Mouse (Mus musculus): ENCODE results near the gene Nccrp1. TPM values are rescaled to one million over a fixed set of nuclear protein-coding genes. Genes with fewer than 3 reads are reported as not detected.

The Nccrp1 gene
- polyA plus RNA-seq, 1 experiment from 2014 or later: not detected

DNA sequence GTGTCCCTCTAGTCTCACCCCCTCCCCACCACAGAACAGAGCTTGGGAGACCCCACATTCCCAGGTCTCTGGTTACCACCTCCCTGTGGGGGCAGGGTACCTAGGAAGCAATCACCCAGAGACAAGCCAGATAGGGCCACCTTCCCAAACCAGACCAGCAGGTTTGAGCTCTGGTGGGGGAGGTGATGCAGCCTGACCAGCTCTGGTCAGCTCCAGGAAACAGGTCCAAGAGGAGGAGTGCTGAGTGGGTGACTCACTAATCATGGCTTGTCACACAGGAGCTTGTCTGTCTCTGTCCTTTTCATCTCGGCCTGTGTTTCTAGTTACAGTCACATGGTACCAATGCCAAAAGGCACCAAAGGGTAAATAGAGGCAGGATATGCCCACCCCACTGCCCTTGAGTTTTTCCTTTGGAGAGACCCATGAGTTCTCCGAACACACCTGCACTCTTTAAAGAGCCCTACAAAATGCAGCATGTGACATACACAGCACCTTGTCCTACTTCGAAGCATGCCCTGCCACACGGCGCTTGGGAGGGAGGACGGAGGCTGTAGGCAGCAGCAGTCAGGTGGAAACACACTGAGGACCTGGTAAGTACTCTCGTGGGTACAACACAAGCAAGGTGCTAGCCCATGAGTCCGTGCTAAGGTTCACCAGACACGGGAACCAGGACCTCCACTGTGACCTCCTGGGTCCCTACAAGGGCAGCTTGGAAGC lies 30.9 kb upstream of the Nccrp1 start:
- Histone ChIP-seq H3K9ac (0 out of 2 replicates have a peak overlapping the region, but pooled peaks have one; percentile 33), H3K36me3 (ENCODE audit: insufficient read depth) (0 out of 2 replicates have a peak, but pooled peaks cover 4% of the 10 kb centered on the region), H3K27me3 (ENCODE audit: insufficient read depth, low read length) (no peaks in the 10 kb centered on the region), H3K4me2 (peak overlapping the region; percentile 36; the same call in 1 of the 2 replicates), H3K4me1 (ENCODE audit: insufficient read depth) (peaks cover 30% of the 10 kb centered on the region), H3K9me3 (ENCODE audit: low read depth, low read length) (no peaks in the 10 kb centered on the region), H3K27ac (ENCODE audit: low read depth) (peak overlapping the region; percentile 93), H3K4me3 (ENCODE audit: low read depth, low read length) (no peak overlapping the region)
- 58% methylated on average over 9 of the region's 9 CpGs for WGBS
- ATAC-seq (ENCODE audit: insufficient read depth) (peak; percentile 73), DNase-seq (peak; percentile 72)
- no peak for TF ChIP-seq CTCF (IDR thresholded peaks at IDR 0.05; ENCODE audit: low read depth)

DNA sequence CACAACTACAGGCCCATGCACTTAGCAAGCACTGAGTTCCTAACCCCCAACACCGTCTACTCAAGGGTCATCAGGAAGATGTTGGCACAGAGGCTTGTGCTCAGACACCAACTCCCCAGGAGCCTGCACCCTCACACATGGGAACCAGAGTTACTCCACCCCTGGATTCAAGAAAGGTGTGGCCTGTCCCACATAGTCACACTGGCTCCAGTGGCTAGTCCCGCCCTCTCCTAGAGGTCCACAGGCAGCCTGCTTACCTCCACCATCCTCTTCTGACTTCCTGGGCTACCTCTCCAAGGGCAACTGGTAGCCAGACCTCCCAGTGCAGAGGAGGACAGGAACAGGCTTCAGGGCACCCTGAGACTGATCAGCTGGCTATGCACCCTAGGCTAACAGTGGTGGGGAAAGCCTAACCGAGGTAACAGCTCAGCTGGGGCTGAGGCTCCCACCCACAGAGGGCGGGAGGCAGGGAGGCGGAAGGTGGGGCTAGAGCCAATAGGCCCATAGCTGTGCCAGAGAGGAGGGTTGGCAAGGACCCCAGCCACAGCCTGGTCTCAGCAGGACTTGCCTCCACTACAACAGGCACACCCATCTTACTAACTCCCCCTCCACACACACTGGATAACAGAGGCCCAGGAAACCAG lies 29.3 kb upstream of the Nccrp1 start:
- H3K4me1 ChIP-seq (ENCODE audit: insufficient read depth): peaks cover 33% of the 10 kb centered on the region
- DNase-seq (peak; percentile 61), ATAC-seq (ENCODE audit: insufficient read depth) (peak; percentile 73)
- H3K9me3 ChIP-seq (ENCODE audit: low read depth, low read length): no peaks in the 10 kb centered on the region
- no peak overlapping the region for H3K4me3 ChIP-seq (ENCODE audit: low read depth, low read length)
- no peak for TF ChIP-seq CTCF (IDR thresholded peaks at IDR 0.05; ENCODE audit: low read depth)
- WGBS: 62% methylated on average over 5 of the region's 5 CpGs
- H3K27me3 ChIP-seq (ENCODE audit: insufficient read depth, low read length): no peaks in the 10 kb centered on the region
- H3K27ac ChIP-seq (ENCODE audit: low read depth): peak overlapping the region; percentile 93
- H3K4me2 ChIP-seq: no peak overlapping the region; the same call in 1 of the 2 replicates
- 0 out of 2 replicates have a peak, but pooled peaks cover 4% of the 10 kb centered on the region for H3K36me3 ChIP-seq (ENCODE audit: insufficient read depth)
- no peak overlapping the region for H3K9ac ChIP-seq

DNA sequence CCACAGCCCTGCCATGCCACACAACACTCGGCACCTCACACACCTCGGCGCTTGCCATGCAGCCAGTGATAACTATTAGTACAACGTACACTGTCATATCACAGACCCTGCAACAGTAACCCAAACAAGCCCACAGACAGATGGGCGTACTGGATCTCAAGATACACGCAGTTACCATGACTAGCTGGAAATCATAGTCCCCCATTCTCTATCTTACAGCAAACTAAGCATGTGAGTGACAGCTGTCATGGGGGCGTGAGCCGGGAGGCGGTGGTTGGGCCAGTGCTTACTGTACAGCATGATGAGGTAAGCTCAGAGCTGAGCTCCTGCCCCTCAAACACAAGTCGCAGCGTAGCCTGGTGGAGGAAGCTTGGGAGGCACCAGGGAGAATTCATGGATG lies 28.5 kb upstream of the Nccrp1 start:
- Histone ChIP-seq H3K27ac (ENCODE audit: low read depth) (no peak overlapping the region; the same call in 1 of the 2 replicates), H3K9ac (no peak overlapping the region), H3K36me3 (ENCODE audit: insufficient read depth) (0 out of 2 replicates have a peak, but pooled peaks cover 4% of the 10 kb centered on the region), H3K4me3 (ENCODE audit: low read depth, low read length) (no peak overlapping the region), H3K9me3 (ENCODE audit: low read depth, low read length) (no peaks in the 10 kb centered on the region), H3K27me3 (ENCODE audit: insufficient read depth, low read length) (no peaks in the 10 kb centered on the region), H3K4me1 (ENCODE audit: insufficient read depth) (peaks cover 41% of the 10 kb centered on the region), H3K4me2 (no peak overlapping the region)
- DNase-seq (no peak), ATAC-seq (ENCODE audit: insufficient read depth) (no peak)
- TF ChIP-seq CTCF (IDR thresholded peaks at IDR 0.05; ENCODE audit: low read depth): no peak
- 77% methylated on average over 11 of the region's 11 CpGs for WGBS

DNA sequence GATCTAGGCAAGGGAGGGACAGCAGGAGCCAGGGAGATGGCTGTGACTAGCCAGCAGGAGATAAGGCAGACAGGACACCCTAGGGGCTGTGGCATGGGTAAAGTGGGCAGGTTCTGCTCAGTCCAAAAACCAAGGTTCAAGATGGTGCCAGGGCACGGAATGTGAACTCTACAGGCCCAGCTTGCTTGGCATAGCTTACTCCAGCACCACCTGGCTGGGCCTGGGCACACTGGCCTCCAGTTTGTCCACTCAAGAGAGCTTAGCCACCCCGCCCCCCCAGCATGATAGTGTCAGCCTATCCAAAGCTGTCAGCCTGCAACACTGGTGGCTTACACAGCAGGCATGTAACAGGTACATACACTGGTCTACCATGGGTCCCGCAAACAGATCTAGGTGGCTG lies 26.2 kb upstream of the Nccrp1 start:
- Histone ChIP-seq H3K4me1 (ENCODE audit: insufficient read depth) (peaks cover 32% of the 10 kb centered on the region), H3K4me3 (ENCODE audit: low read depth, low read length) (no peak overlapping the region), H3K4me2 (no peak overlapping the region), H3K9me3 (ENCODE audit: low read depth, low read length) (no peaks in the 10 kb centered on the region), H3K27ac (ENCODE audit: low read depth) (no peak overlapping the region), H3K9ac (no peak overlapping the region), H3K36me3 (ENCODE audit: insufficient read depth) (peaks cover 5% of the 10 kb centered on the region; the same call in 1 of the 2 replicates), H3K27me3 (ENCODE audit: insufficient read depth, low read length) (no peaks in the 10 kb centered on the region)
- DNase-seq (no peak), ATAC-seq (ENCODE audit: insufficient read depth) (no peak)
- WGBS: 87% methylated on average over 3 of the region's 3 CpGs
- no peak for TF ChIP-seq CTCF (IDR thresholded peaks at IDR 0.05; ENCODE audit: low read depth)

DNA sequence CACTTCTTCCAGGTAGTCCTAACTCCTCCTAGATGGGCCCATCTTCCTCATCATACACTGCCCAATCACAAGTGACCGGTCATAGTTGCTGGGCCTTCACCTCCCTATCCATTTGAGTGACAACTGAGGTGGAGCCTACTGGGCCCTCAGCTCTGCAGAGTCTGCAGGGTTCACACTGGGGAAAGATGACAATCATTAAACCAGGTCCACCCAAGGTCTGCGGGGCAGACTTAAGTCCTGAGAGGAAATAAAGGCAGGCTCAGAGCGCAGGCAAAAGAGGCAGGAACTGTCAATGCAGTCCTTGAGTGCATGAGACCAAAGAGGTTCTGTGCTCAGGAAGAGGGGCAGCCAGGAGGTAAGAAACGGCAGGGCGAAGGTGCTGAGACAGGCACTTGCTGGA lies 25.6 kb upstream of the Nccrp1 start:
- ATAC-seq (ENCODE audit: insufficient read depth) (no peak), DNase-seq (no peak)
- peaks cover 32% of the 10 kb centered on the region for H3K4me1 ChIP-seq (ENCODE audit: insufficient read depth)

DNA sequence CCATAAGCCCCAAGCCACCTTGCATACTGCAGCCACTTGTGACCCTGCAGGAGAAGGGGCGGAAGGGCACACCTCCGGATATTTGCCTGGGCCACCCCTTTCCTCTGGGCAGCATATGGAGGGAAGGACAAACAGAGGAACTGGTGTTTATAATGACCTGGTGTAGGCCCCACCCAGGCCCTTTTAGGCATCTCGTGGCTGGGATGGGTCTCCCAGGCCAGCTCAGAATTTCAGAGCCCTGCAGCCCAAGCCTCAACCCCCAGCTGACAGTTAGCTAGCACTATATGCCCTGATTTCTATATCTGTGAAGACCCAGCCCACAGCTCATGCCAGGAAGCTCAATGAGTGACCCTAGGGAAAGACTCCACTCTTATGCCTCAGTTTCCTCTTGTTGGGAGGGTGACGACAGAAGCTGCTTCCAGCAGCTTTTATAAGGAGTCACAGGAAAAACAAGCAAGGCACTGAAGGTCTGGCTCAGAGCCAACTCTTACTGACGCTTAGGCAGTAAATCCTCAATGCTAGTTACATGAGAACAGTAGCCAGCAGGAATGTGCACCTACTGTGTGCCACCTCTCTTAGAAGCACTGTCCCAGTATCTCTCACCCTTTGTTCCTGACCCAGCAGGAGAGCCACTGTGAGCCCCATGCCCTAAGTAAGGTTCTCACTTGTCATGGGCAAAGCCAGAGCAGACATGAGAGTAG lies 24.1 kb upstream of the Nccrp1 start:
- peak overlapping the region; percentile 92 for H3K27ac ChIP-seq (ENCODE audit: low read depth)
- TF ChIP-seq CTCF (IDR thresholded peaks at IDR 0.05; ENCODE audit: low read depth): no peak
- peaks cover 24% of the 10 kb centered on the region for H3K36me3 ChIP-seq (ENCODE audit: insufficient read depth)
- H3K4me2 ChIP-seq: peak overlapping the region; percentile 41
- DNase-seq (peak; percentile 86), ATAC-seq (ENCODE audit: insufficient read depth) (peak; percentile 19; the same call in 1 of the 2 replicates)
- WGBS: 26% methylated on average over 5 of the region's 5 CpGs
- H3K4me3 ChIP-seq (ENCODE audit: low read depth, low read length): no peak overlapping the region
- no peaks in the 10 kb centered on the region for H3K9me3 ChIP-seq (ENCODE audit: low read depth, low read length)
- H3K4me1 ChIP-seq (ENCODE audit: insufficient read depth): peaks cover 25% of the 10 kb centered on the region
- H3K27me3 ChIP-seq (ENCODE audit: insufficient read depth, low read length): no peaks in the 10 kb centered on the region
- H3K9ac ChIP-seq: peak overlapping the region; percentile 3; the same call in 1 of the 2 replicates

More for the DNA sequence above, 25.6 kb upstream of the Nccrp1 start:
- no peak overlapping the region; the same call in 1 of the 2 replicates for H3K9ac ChIP-seq
- peaks cover 8% of the 10 kb centered on the region for H3K36me3 ChIP-seq (ENCODE audit: insufficient read depth)
- no peak overlapping the region for H3K4me3 ChIP-seq (ENCODE audit: low read depth, low read length)
- H3K27ac ChIP-seq (ENCODE audit: low read depth): 0 out of 2 replicates have a peak overlapping the region, but pooled peaks have one; percentile 20
- no peak overlapping the region for H3K4me2 ChIP-seq
- WGBS: 74% methylated on average over 5 of the region's 5 CpGs
- no peaks in the 10 kb centered on the region for H3K27me3 ChIP-seq (ENCODE audit: insufficient read depth, low read length)
- H3K9me3 ChIP-seq (ENCODE audit: low read depth, low read length): no peaks in the 10 kb centered on the region
- no peak for TF ChIP-seq CTCF (IDR thresholded peaks at IDR 0.05; ENCODE audit: low read depth)

All from lung, embryonic 14.5 days (tissue).